Mouse (Mus musculus): ENCODE results near the gene Adam19. TPM values are rescaled to one million over a fixed set of nuclear protein-coding genes. Genes with fewer than 3 reads are reported as not detected.

Gene Adam19
- total RNA-seq, 2 experiments from 2014 or later: 34.4 to 36.0 TPM

DNA sequence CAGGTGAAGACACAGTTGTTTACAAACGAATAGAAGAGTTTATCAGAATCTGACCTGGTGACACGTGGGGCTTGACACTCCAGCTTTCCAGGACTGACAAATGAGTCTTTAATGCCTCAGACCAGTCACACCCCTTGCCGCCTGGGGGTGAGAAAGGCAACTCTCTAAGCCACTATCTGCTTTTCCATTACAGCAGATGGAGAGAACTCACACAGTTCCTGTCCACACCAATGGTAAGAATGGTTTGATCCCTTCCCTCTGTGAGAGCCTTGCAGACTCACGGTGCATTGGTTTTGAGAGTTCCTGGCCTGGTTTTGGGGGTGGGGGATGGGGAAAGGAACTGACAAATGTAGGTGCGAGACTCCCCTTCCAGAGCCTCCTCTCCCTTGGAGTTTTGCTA lies 1.5 kb upstream of the Adam19 start:
- DNase-seq (ENCODE audit: low spot score in 2 of 2): no peak

DNA sequence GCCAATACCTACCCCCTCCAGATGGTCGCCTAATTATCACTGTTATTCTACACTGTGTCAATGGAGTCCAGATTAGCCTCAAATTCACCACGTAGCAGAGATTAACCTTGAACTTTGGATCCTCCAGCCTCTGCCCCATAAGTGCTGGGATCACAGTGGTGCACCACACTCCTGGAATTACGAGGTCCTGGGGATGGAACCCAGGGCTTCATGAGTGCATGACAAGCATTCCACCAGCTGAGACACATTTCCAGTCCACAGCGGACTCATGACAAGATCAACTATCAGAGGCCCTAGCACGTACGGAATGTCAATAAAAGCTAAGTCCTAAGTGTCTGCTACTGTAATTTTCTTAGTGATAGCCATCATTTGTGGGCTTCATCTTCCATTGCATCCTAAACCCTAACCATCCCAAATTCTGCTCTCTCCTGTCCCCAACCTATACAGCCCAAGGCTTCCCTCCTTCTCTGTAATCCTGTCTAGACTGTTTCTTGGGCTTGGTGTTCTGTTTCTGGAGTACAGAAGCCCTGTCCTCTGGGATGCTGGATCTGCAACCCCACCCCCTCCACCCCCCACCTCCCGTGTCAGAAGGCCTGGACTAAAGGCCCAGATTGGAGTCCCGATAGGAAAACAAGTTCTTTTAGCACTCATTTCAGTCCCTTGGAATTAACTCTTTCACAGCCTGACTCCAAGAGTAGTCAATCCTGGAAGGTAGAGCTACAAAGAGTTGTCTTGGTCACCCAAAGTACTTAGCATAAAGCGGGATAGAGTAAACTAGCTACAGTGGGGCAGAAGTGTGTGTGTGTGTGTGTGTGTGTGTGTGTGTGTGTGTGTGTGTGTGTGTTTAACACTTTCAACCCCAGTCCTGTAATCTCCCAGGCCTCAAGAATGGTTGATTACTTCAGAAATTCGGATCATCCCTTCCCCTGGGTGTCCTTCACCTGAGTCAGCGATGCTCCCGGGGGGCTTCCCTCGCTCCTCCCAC lies 589 bp upstream of the Adam19 start:
- no peak for DNase-seq (ENCODE audit: low spot score in 2 of 2)

DNA sequence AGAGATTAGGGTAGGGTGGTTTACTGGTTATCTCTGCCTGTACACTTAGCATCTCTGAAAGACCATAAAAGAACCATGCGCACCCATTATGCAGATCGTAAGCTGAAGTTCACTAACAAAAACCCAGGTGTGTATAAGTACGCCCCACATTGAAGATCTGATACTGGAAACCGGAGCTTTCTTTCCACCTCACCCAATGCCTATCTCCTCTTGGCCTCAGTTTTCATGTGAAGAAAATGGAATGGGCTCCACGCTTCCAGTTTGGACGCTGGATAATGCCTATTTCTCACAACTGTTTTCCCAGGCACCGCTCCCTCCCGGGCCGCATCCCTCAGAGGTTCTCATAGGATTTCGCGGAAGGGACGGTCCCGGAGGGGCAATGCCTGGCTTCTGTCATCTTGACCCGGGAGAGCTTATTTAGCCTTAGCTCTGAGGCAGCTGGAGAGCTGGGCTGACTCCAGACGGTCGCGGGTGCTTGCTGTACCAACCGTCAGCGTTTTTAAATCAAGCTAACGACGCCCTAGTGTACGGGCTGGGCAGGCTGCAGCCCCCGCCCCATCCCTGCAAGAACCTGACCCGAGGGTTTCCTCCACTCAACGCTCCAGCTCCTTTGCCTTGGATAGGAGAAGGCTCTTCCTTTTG lies 1.1 kb downstream of the Adam19 start:
- DNase-seq (ENCODE audit: low spot score in 2 of 2): peak in 1 of 2 experiments; percentile 44

DNA sequence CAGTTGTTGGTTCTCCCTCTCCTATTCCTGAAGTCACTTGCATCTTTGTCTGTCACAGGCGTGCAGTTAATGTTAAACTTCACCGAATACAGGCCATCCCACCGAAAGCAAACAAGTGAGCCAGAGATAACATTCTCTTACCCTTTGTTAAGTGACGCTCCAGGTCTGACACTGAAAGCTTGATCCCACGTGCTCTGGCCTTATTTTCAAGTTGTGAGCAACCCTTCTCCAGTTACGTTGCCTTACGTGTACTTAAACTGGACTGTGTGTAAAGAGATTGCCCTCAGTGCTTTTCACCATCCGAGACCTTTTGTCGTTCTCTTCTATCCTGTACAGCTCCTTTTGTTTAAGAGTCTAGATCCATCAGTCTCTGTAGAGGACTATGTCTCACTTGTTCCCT lies 2.2 kb downstream of the Adam19 start:
- DNase-seq (ENCODE audit: low spot score in 2 of 2): no peak

DNA sequence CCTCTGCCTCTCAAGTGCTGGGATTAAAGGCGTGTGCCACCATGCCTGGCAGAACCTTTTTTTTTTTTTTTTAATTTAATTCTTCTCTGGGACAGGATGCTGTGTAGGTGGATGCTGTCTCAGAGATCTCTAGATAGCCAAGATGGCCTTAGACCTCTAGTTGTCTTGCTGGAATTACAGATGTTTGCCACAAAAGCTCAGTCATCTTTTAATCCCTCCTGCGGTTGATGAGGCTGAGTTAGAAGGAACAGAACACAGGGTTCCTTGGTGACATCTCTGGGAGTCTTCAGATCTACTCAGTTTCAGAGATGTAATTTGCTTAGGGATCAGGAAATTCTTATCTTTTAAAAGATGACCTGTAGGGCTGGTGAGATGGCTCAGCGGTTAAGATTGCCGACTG lies 3.1 kb downstream of the Adam19 start:
- DNase-seq (ENCODE audit: low spot score in 2 of 2): no peak

DNA sequence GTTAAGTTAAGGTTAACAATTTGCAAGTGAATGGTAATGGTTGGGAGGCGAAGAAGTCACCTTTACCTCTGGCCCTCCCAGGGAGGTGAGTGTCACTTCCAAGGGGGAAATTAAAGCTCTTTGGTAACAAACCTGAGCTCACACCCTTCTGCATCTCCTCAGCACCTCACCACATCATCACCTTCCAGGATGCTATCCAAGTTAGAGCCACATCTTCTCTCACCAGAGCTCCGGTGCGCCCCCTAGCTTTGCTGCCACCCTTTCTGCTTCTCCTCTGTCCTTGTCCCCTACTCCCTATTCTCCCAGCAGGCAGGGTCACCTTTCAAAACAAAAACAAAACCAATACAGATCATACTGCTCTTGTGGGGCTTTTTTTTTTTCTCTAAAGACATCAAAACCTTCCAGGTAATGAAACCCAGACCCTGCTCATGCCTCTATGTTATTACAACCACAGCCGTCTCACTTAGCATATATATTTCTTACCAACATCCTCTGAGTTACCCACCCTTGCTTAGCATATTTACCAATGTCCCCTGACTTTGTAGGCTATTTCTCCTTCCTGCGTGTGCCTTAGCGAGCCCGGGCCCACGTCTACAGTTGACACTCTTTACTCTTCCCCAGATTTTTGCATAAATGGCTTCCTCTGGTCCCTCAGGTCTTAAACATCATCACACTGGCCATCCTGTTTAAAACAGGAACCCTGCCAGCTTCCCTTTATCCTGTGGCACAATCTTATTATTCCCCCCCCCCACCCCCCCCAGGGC lies 4.3 kb downstream of the Adam19 start:
- DNase-seq (ENCODE audit: low spot score in 2 of 2): no peak

DNA sequence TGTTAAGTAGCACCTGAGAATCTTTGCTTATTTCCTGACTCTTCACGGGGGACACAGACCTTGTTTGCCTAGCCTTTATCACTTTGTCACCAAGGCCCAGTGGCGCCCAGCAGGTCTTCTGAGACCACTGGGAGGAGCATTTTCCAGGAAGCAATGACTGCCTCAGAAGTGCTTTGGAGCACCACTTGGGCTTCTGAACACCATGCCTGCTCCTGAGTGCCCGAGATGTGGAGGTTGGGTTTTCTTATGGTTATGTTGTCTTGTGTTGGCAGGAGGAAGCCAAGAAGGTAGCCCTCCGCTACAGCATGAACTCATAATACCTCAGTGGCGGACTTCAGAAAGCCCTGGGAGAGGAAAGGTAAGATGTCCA lies 4.8 kb downstream of the Adam19 start:
- no peak for DNase-seq (ENCODE audit: low spot score in 2 of 2)

DNA sequence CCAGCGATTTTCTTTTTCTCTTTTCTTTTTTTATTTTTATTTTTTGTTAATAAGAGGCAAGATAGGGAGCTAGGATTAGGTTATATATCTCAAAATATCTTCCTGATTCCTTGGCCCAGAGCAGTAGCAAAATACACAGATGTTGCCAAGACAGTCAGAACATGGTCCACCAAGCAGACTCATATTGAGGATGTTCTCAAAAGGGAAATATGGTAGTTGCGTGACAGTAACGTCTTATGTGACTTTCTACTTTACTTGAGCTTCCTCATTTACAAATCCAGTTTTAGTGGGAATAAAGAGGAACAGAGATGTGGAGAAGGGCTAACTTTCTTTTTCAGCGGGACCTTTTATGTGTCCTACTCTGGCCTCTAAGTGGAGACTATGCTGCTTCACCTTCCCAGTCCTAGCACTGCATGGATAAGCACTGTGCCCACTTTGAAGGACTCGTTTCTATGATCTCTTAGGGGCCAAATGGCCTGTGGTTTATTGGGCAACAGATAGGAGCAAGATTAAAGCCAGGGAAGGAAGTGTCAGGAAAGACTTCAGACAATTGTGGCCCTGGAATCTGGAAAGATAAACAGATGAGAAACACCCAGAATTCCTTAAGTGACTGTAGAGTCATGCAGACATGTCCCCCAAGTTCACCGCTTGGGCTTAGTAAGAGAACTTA lies 6.1 kb downstream of the Adam19 start:
- no peak for DNase-seq (ENCODE audit: low spot score in 2 of 2)

DNA sequence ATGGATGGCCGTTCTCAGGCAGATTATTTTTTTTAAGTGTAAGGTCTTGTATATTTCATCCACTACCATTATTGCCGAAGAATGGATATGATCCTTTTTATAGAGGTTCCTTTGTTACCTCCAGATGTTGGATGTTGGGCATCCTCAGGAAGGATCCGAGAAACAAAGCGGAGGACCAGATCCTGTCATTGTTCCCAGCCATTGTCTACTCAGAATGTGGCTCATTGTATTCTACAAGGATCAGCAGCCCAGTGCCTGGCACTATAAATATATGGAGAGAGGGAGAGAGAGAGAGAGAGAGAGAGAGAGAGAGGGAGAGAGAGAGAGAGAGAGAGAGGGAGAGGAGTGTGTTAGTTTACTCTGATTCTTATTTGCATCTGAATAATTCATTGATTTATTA lies 6.8 kb downstream of the Adam19 start:
- DNase-seq (ENCODE audit: low spot score in 2 of 2): no peak

DNA sequence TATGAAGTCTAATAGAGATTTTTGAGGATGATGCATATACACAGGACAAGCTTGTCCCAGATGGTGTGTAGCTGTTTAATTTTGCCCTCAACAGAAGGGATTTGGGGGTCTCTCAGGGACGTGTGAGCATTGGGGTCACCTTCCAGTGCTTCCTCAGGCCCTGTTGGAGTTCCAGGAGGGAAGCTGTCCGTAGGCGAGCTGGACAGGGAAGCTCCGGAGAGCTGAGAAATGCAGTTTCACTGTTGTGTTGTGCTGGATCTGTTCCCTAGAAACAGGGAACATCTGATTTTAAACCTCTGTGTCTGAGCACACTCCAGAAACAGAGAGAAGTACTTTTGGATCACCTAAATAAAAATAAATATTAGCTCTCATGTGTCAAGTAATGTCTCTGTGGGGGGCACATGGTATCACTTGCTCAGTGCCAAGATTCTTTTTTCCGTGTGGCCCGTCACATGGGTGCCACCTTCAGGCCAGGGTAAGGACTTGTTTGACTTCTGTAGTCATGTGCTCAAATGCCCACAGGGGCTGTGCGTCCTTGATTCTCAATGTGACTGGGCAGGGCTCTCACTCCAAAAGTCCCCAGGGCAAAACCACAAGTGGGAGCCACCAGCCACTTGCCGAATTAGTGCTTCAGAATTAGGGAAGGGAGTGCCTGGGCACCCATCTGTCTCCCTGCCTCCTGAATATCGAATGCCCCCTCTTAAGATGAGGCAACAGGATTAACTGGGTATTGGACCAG lies 7.4 kb downstream of the Adam19 start:
- no peak for DNase-seq (ENCODE audit: low spot score in 2 of 2)

DNA sequence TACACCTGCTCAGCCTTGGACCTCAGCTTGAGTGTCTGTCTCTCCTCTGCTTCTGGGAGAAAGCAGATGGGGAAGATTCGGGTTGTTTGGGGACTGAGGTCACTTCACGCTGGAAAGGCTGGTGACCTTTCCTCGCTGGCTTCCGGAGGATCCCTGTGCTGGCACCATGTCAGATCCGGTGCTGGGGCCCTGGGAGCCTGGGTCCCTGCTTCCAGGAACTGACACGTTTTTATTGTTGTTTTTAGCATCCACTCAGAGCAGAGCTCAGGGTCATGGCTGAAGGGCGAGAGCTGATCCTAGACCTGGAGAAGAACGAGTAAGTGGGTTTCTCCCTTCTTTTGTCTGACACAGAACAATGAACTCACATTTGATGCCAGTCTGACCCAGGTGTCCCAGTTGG lies 9.0 kb downstream of the Adam19 start:
- no peak for DNase-seq (ENCODE audit: low spot score in 2 of 2)

DNA sequence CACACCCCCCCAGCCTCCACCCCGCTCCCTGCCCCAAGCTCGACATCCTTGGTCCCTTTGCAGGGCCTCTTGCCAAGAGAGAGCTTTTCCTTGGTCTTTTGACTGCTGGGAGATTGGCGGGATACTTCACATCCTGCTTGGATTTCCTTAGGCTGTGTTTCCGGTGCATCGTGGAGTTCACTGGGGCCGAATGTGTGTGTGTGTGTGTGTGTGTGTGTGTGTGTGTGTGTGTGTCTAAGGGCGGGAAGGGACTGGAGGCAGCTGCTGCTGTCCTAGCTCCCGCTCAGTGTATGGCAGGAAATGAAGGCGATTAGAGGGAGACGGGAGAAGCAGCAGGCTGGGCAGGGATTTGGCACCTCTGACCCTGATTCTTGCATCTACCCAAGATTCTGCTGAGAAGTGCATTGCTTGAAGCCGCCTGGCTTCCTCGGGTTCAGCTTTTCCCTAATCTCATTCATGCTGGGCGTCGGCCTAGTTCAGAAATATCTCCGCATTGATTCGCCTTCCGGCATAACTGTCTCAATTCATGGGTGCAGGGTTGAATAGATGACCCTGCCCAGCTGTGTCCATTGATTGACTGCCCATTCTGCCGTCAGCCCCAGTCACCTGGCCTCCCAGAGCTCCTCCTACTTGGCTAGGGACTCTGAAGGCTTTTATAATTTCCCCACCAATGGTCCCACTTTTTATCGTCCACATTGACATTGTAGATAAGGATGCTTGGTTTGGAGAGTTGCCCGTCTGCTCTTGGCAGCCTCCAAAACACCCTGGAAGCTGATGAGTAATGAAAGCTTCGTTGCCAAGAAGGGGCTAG lies 9.6 kb downstream of the Adam19 start:
- no peak for DNase-seq (ENCODE audit: low spot score in 2 of 2)

DNA sequence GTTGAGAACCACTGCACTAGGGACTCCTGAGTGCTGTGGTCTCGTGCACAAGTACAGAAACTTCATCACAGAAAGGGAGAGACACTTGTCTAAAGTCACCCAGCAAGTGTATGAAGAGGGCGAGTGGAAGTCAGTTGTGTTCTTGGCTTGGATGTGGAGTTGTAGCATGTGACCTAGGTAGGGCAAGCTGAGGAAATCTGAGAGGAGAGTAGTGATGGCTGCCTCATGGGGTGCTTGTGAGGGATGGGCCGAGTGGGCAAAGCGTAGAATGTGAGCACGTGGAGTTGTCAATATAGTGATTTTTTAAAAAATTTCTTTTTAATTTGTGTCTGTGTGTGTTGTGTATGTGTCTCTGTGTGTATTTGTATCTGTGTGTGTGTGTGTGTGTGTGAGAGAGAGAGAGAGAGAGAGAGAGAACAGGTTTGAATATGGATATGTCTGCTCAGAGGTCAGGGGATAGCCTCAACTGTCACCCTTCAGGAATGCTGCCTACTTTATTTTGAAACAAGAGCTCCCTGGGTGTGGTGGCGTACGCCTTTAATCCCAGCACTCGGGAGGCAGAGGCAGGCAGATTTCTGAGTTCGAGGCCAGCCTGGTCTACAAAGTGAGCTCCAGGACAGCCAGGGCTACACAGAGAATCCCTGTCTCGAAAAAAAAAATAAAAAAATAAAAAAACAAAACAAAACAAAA lies 11.7 kb downstream of the Adam19 start:
- DNase-seq (ENCODE audit: low spot score in 2 of 2): no peak

DNA sequence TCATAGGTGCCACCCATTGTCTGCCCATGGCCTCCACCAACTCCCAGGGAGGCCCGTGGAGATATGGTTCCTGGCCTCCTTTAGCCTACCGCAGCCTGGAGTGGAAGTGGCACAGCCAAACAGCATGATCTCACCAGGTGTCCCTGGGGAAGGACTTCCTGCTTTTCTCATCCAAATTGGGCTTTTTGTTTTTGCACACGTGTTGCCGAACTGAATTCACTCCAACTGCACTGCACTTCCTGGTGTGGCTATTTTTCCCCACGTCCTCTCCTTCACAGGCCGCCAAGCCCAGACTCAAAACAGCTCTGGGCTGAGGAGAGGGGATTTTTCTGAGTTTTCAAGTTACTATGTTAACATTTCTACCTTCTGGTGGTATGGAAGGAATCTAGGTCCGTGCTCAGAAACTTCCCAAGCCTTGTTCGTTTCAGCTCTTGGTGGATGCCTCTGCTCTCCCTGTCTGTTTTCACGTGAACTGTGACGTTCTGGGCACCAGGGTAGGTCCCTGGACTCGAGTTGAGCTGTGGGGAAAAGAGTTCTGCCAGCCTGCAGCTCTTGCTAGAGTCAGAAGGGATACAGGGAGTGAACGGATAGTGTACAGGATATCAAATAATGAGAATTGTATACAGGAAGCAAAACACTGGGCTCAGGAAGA lies 13.1 kb downstream of the Adam19 start:
- DNase-seq (ENCODE audit: low spot score in 2 of 2): no peak

DNA sequence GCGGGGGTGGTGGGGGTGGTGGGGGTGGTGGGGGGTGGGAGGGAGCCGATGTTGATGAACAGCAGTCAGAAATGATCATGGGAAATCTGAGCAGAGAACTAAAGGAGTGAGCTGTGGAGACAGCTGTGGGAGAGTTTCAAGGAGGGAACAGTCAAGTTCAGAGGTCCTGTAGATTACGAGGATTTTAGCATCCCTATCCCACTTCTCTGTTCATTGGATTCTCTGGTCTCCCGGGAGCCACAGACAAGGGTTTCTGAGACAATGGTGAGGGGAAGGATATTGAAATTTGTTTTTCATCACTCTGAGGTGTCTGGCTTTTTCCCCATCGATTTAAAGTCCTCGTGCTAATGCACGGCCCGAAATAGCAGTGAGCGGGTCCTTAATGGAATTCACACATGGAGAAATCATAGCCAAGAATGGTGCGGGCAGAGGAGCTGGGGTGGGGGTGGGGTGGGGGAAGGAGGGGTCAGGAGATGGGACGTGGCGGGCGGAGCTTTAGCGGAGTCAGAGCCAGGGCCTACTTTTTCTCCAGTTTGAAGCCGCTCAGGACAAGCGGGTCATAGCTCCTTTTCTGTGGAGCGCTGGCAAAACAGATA lies 13.7 kb downstream of the Adam19 start:
- no peak for DNase-seq (ENCODE audit: low spot score in 2 of 2)

DNA sequence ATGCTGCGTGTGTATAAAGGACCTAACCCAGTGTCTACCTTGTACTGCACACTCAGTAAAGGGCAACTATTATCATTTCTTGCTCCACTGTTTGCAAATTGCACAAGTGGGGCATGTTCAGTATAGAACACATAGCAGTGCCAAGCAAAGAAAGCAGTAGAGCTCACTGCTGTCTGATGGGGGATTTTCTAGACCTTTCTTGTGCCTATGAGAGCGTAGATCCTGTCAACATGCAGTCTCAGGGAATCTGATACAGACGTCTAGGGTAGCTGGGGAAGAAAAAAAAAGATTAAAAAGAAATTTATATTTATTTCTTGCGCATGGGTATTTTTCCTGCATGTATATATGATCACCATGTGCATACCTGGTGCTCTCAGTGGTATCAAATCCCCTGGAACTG lies 14.4 kb downstream of the Adam19 start:
- no peak for DNase-seq (ENCODE audit: low spot score in 2 of 2)

DNA sequence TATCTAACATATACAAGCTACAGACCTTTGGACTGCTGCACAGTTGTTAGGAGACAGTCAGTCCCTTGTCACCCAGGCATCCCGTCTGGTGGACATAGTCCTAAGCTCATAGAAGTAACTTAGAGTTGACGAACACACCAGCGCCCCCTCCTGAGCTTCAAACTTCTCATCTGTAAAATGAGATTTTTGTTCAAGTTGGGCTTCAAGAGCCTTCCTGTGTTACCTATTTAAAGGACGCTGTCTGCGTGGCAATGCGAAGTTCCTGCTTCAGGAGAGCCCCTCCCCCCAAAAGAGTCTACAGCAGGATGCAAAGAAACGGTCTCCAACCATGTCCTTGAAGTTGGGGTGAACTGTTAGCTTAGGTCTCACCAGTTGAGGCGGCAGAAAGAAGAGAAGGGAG lies 15.0 kb downstream of the Adam19 start:
- DNase-seq (ENCODE audit: low spot score in 2 of 2): no peak

DNA sequence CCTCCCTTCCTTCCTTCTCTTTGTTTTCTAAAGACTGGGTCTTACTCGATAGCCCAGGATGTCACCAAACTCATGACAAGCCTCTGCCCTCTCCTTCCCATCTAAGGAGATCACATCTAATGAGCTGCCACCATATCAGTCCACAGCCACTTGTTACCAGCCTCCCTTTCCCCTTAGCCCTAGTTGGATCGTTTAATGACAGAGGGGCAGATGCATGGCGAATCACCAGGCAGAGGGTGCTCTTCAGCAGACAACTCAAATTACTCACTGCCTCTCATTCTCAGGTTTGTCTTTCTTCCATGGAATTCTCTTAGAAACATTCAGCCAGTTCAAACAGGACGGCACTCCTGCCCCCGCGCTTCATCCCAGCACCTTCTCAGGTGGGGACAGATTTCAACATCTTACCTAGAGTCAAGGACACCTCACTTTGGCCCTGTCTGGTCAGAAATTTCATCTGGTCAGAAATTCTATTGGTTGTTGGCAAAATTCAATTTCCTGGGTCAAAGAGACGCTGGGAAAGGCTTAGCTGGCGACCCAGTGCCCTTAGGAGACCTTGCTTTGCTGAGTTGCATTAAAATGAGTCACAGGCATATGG lies 16.8 kb downstream of the Adam19 start:
- DNase-seq (ENCODE audit: low spot score in 2 of 2): no peak
